Mouse (Mus musculus): ENCODE results near the gene F7. TPM values are rescaled to one million over a fixed set of nuclear protein-coding genes. Genes with fewer than 3 reads are reported as not detected.

F7 gene
- 0.09 and 0.16 TPM in 2 replicates for total RNA-seq (2012; rRNA removed)

- no peak for DNase-seq (ENCODE audit: low read depth, low spot score)
- no peak within 1 kb of the TSS for H3K9ac ChIP-seq (ENCODE audit: insufficient read depth, low read depth, low read length, poor library complexity, severe bottlenecking)
- no peaks in the 10 kb centered on the region for H3K36me3 ChIP-seq (ENCODE audit: control insufficient read depth, insufficient read depth, low read length, poor library complexity, severe bottlenecking)
- H3K27ac ChIP-seq (ENCODE audit: insufficient read depth, low read depth, low read length, poor library complexity, severe bottlenecking), result no peak within 1 kb of the TSS
- no peak within 1 kb of the TSS for H3K4me3 ChIP-seq (ENCODE audit: insufficient read depth in 1 of 2, low read depth in 1 of 2, low read length in 2 of 2, poor library complexity in 1 of 2, severe bottlenecking in 1 of 2)
- TF ChIP-seq CHD2 (IDR thresholded peaks at IDR 0.05; ENCODE audit: low read depth, low read length) (no peak), ZNF384 (IDR thresholded peaks at IDR 0.05; ENCODE audit: low read depth, low read length) (no peak), ZC3H11A (IDR thresholded peaks at IDR 0.05; ENCODE audit: borderline replicate concordance, low read depth, low read length) (no peak), MAFK (IDR thresholded peaks at IDR 0.05; ENCODE audit: insufficient read depth, low read depth, low read length) (no peak), HCFC1 (IDR thresholded peaks at IDR 0.05; ENCODE audit: borderline replicate concordance, insufficient read depth, low read length) (no peak)
- no peaks in the 10 kb centered on the region for H3K9me3 ChIP-seq (ENCODE audit: control insufficient read depth, insufficient read depth, low read depth, low read length)
- no peaks in the 10 kb centered on the region for H3K4me1 ChIP-seq (ENCODE audit: control insufficient read depth in 2 of 2, insufficient read depth in 2 of 2, low read length in 2 of 2, poor library complexity in 1 of 2)
- in situ Hi-C loops (cut with MboI; ENCODE audit: low sequenced_read_pairs in 2 of 2, unreplicated experiment in 2 of 2), result no loop called here
These were observed at the start of gene F7 for GRCm38 (mm10) chr8:13025487-13026224. Gene F7, plus strand, starts transcription at chr8:13026034.

DNA sequence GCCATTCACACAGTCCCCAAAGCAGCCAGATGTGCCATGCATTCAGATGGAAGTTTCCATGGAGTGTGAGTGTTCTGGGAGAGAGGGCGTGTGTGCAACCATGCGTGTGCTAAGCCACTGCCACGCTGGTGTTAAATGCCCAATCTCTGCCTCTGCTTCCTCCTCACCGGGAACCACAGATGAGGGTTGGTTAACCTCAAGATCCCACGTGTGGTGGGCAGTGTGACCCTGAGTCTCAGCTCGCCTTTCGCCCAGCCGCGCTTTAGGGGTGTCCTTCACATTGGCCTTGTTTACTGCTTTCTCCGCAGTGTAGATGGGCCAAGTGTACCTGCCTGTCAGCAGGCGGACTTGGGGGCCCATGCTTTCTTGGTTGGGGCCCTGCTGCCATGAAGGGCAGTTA, 49.5 kb upstream of the F7 start:
- in situ Hi-C loops (cut with MboI; ENCODE audit: low sequenced_read_pairs in 2 of 2, unreplicated experiment in 2 of 2), result loop anchor here in 1 of 2 experiments (25.0 kb wide), 1 partner anchor 286 kb away; the partner anchor contains the start of gene Adprhl1
- DNase-seq (ENCODE audit: low read depth, low spot score), result no peak
- peaks cover 4% of the 10 kb centered on the region; the same call in 1 of the 2 replicates for H3K36me3 ChIP-seq (ENCODE audit: control insufficient read depth, insufficient read depth, low read length, poor library complexity, severe bottlenecking)
- no peak overlapping the region for H3K27ac ChIP-seq (ENCODE audit: insufficient read depth, low read depth, low read length, poor library complexity, severe bottlenecking)
- H3K9ac ChIP-seq (ENCODE audit: insufficient read depth, low read depth, low read length, poor library complexity, severe bottlenecking), result no peak overlapping the region
- no peaks in the 10 kb centered on the region; a peak in 1 of 4 replicates for H3K4me1 ChIP-seq (ENCODE audit: control insufficient read depth in 2 of 2, insufficient read depth in 2 of 2, low read length in 2 of 2, poor library complexity in 1 of 2)
- H3K4me3 ChIP-seq (ENCODE audit: insufficient read depth in 1 of 2, low read depth in 1 of 2, low read length in 2 of 2, poor library complexity in 1 of 2, severe bottlenecking in 1 of 2), result no peak overlapping the region
- no peaks in the 10 kb centered on the region for H3K9me3 ChIP-seq (ENCODE audit: control insufficient read depth, insufficient read depth, low read depth, low read length)
- TF ChIP-seq ZNF384 (IDR thresholded peaks at IDR 0.05; ENCODE audit: low read depth, low read length) (no peak), CHD2 (IDR thresholded peaks at IDR 0.05; ENCODE audit: low read depth, low read length) (no peak), HCFC1 (IDR thresholded peaks at IDR 0.05; ENCODE audit: borderline replicate concordance, insufficient read depth, low read length) (no peak), ZC3H11A (IDR thresholded peaks at IDR 0.05; ENCODE audit: borderline replicate concordance, low read depth, low read length) (no peak)

- TF ChIP-seq CHD2 (IDR thresholded peaks at IDR 0.05; ENCODE audit: low read depth, low read length) (no peak), ZC3H11A (IDR thresholded peaks at IDR 0.05; ENCODE audit: borderline replicate concordance, low read depth, low read length) (no peak), ZNF384 (IDR thresholded peaks at IDR 0.05; ENCODE audit: low read depth, low read length) (no peak), HCFC1 (IDR thresholded peaks at IDR 0.05; ENCODE audit: borderline replicate concordance, insufficient read depth, low read length) (no peak), MAFK (IDR thresholded peaks at IDR 0.05; ENCODE audit: insufficient read depth, low read depth, low read length) (no peak)
- in situ Hi-C loops (cut with MboI; ENCODE audit: low sequenced_read_pairs in 2 of 2, unreplicated experiment in 2 of 2), result loop anchor here in 1 of 2 experiments (25.0 kb wide), 1 partner anchor 286 kb away; the partner anchor contains the start of gene Adprhl1
- no peak overlapping the region for H3K9ac ChIP-seq (ENCODE audit: insufficient read depth, low read depth, low read length, poor library complexity, severe bottlenecking)
These were observed 49.1 kb upstream of the F7 start for GRCm38 (mm10) chr8:12976723-12977122.

GRCm38 (mm10) chr8:12977325-12977724, 48.5 kb upstream of the F7 start:
- Histone ChIP-seq H3K36me3 (ENCODE audit: control insufficient read depth, insufficient read depth, low read length, poor library complexity, severe bottlenecking) (peaks cover 4% of the 10 kb centered on the region; the same call in 1 of the 2 replicates), H3K27ac (ENCODE audit: insufficient read depth, low read depth, low read length, poor library complexity, severe bottlenecking) (no peak overlapping the region), H3K4me3 (ENCODE audit: insufficient read depth in 1 of 2, low read depth in 1 of 2, low read length in 2 of 2, poor library complexity in 1 of 2, severe bottlenecking in 1 of 2) (no peak overlapping the region), H3K4me1 (ENCODE audit: control insufficient read depth in 2 of 2, insufficient read depth in 2 of 2, low read length in 2 of 2, poor library complexity in 1 of 2) (no peaks in the 10 kb centered on the region), H3K9me3 (ENCODE audit: control insufficient read depth, insufficient read depth, low read depth, low read length) (no peaks in the 10 kb centered on the region), H3K9ac (ENCODE audit: insufficient read depth, low read depth, low read length, poor library complexity, severe bottlenecking) (no peak overlapping the region)
- in situ Hi-C loops (cut with MboI; ENCODE audit: low sequenced_read_pairs in 2 of 2, unreplicated experiment in 2 of 2), result loop anchor here in 1 of 2 experiments (25.0 kb wide), 1 partner anchor 285 kb away; the partner anchor contains the start of gene Adprhl1
- no peak for TF ChIP-seq ZNF384 (IDR thresholded peaks at IDR 0.05; ENCODE audit: low read depth, low read length)
- no peak for TF ChIP-seq CHD2 (IDR thresholded peaks at IDR 0.05; ENCODE audit: low read depth, low read length)
- no peak for TF ChIP-seq MAFK (IDR thresholded peaks at IDR 0.05; ENCODE audit: insufficient read depth, low read depth, low read length)
- no peak for TF ChIP-seq ZC3H11A (IDR thresholded peaks at IDR 0.05; ENCODE audit: borderline replicate concordance, low read depth, low read length)
- no peak for TF ChIP-seq HCFC1 (IDR thresholded peaks at IDR 0.05; ENCODE audit: borderline replicate concordance, insufficient read depth, low read length)
- DNase-seq (ENCODE audit: low read depth, low spot score), result no peak

More at GRCm38 (mm10) chr8:12976723-12977122, 49.1 kb upstream of the F7 start:
- Histone ChIP-seq H3K4me1 (ENCODE audit: control insufficient read depth in 2 of 2, insufficient read depth in 2 of 2, low read length in 2 of 2, poor library complexity in 1 of 2) (no peaks in the 10 kb centered on the region; a peak in 1 of 4 replicates), H3K4me3 (ENCODE audit: insufficient read depth in 1 of 2, low read depth in 1 of 2, low read length in 2 of 2, poor library complexity in 1 of 2, severe bottlenecking in 1 of 2) (no peak overlapping the region), H3K27ac (ENCODE audit: insufficient read depth, low read depth, low read length, poor library complexity, severe bottlenecking) (no peak overlapping the region), H3K9me3 (ENCODE audit: control insufficient read depth, insufficient read depth, low read depth, low read length) (no peaks in the 10 kb centered on the region), H3K36me3 (ENCODE audit: control insufficient read depth, insufficient read depth, low read length, poor library complexity, severe bottlenecking) (peaks cover 4% of the 10 kb centered on the region; the same call in 1 of the 2 replicates)
- DNase-seq (ENCODE audit: low read depth, low spot score), result no peak

All from ES-E14 (cell line).